Mouse (Mus musculus) CH12.LX (cell line): ENCODE measurements at regions not wholly inside any gene's neighbourhood (a gene's known extent, or its start where the extent isn't known, plus 50 kb on each side); places are given as distances from the start of the nearest gene placed in this dataset.

ENCODE experiments used
- DNase-seq: peaks from one replicate; pipeline ENCODE4 v3.0.0-alpha.2; 2013; ENCODE audit errors: extremely low read depth
- H3K27ac ChIP-seq: 2 replicates; pipeline ENCODE4 v1.5.1; 2012; ENCODE audit warnings: low read depth, mild to moderate bottlenecking, control low read depth, moderate library complexity; ENCODE audit not compliant: insufficient read depth
- H3K27me3 ChIP-seq: replicated peaks from 2 replicates; pipeline ENCODE3; 2012; ENCODE audit warnings: inconsistent platforms
- H3K36me3 ChIP-seq, 2 experiments: replicated peaks in 1 of 2; 2 replicates each; pipeline versions ENCODE3 to v1.6.1; 2012; ENCODE audit warnings: inconsistent platforms in 1 of 2, low read length in 1 of 2, mild to moderate bottlenecking in 1 of 2, mixed read lengths in 1 of 2, moderate library complexity in 1 of 2; ENCODE audit not compliant: control insufficient read depth in 1 of 2, insufficient read depth in 1 of 2
- H3K4me1 ChIP-seq, 2 experiments: 2 replicates each; pipeline ENCODE4 v1.6.1; 2012; ENCODE audit warnings: inconsistent platforms in 1 of 2, moderate library complexity in 1 of 2; ENCODE audit not compliant: insufficient read depth in 2 of 2, control insufficient read depth in 1 of 2
- H3K4me2 ChIP-seq: 2 replicates; pipeline ENCODE4 v1.6.1; 2012; ENCODE audit warnings: low read depth, mild to moderate bottlenecking, control low read depth; ENCODE audit not compliant: poor library complexity, insufficient read depth, severe bottlenecking
- H3K4me3 ChIP-seq, 3 experiments: fragments of 150-350 bp in 1 of 3; sonication (generic) in 1 of 3; replicated peaks in 1 of 3; 2 replicates each; pipeline versions ENCODE3 to v1.5.1; 2011 to 2012; ENCODE audit warnings: low read depth in 2 of 3, low read length in 2 of 3, mild to moderate bottlenecking in 2 of 3, moderate library complexity in 2 of 3, control low read depth in 1 of 3, improper control_type of control experiment in 1 of 3, inconsistent platforms in 1 of 3, mixed read lengths in 1 of 3; ENCODE audit not compliant: poor library complexity in 1 of 3
- H3K79me2 ChIP-seq: replicated peaks from 2 replicates; pipeline ENCODE4 v1.6.1; 2012; ENCODE audit warnings: mild to moderate bottlenecking, moderate library complexity; ENCODE audit not compliant: control insufficient read depth, poor library complexity, insufficient read depth, severe bottlenecking; ENCODE audit errors: extremely low read depth
- H3K9ac ChIP-seq: 2 replicates; pipeline ENCODE4 v1.6.1; 2012; ENCODE audit warnings: low read depth, mild to moderate bottlenecking, control low read depth, moderate library complexity; ENCODE audit not compliant: insufficient read depth
- H3K9me3 ChIP-seq: replicated peaks from 2 replicates; pipeline ENCODE3; 2012; ENCODE audit warnings: low read length, inconsistent platforms, mixed read lengths
- CHD2 ChIP-seq: IDR thresholded peaks from 2 replicates; pipeline ENCODE4 v1.6.1; 2011; ENCODE audit warnings: low read length, improper control_type of control experiment
- IRF4 ChIP-seq: IDR thresholded peaks from 2 replicates; pipeline ENCODE4 v1.6.1; 2014; ENCODE audit warnings: low read depth, mild to moderate bottlenecking, inconsistent platforms, low read length, improper control_type of control experiment
- MEF2A ChIP-seq: IDR thresholded peaks from 2 replicates; pipeline ENCODE4 v1.6.1; 2014; ENCODE audit warnings: low read depth, mild to moderate bottlenecking, inconsistent platforms, low read length, improper control_type of control experiment, borderline replicate concordance
- PAX5 ChIP-seq: IDR thresholded peaks from 2 replicates; pipeline ENCODE4 v1.6.1; 2012; ENCODE audit warnings: low read length, inconsistent platforms, mixed read lengths
- TBP ChIP-seq: conservative IDR thresholded peaks from 2 replicates; pipeline ENCODE4 v1.6.1; 2011; ENCODE audit warnings: low read depth, low read length, improper control_type of control experiment
- dilution Hi-C: fragments of 300-500 bp; cut with MboI; formaldehyde crosslinking; loops from 2 replicates; pipeline ENCODE4 v1.14.3; 2020; ENCODE audit warnings: low sequenced_read_pairs; ENCODE audit not compliant: extremely low pct_unique_long_range_greater_than_20kb, extremely low pct_ligation_motif_present
- in situ Hi-C: fragments of 300-500 bp; cut with MboI; formaldehyde crosslinking; loops from 3 replicates; pipeline ENCODE4 v1.14.3; 2019; ENCODE audit warnings: low sequenced_read_pairs, low pct_ligation_motif_present, low pct_unique_long_range_greater_than_20kb, mixed read lengths

- DNase-seq, result no peak
- Histone ChIP-seq H3K36me3 (no peaks in the 10 kb centered on the region), H3K9ac (no peak overlapping the region), H3K9me3 (peaks cover under 1% of the 10 kb centered on the region), H3K4me3 (no peak overlapping the region), H3K27ac (no peak overlapping the region), H3K4me2 (no peak overlapping the region), H3K27me3 (peaks cover 48% of the 10 kb centered on the region), H3K4me1 (no peaks in the 10 kb centered on the region), H3K79me2 (no peaks in the 10 kb centered on the region)
- in situ Hi-C loops, result no loop called here
- no peak for TF ChIP-seq IRF4
- no peak for TF ChIP-seq PAX5
- TF ChIP-seq CHD2, result no peak
- no peak for TF ChIP-seq MEF2A
- no peak for TF ChIP-seq TBP
- dilution Hi-C loops, result no loop called here
Measured at GRCm38 (mm10) chr7:65803422-65804303, 57.9 kb upstream of the Pcsk6 start.
